Mouse (Mus musculus) embryonic facial prominence, embryonic 12.5 days (tissue): Measurements from ENCODE around the gene Zc3h8. TPM values are rescaled to one million over a fixed set of nuclear protein-coding genes. Genes with fewer than 3 reads are reported as not detected.

Experiments
- ATAC-seq: fragments of 200-750 bp; cut with Nextera tagmentation; 2 replicates; pipeline ENCODE4 v1.8.0; 2017; ENCODE audit not compliant: insufficient number of reproducible peaks, insufficient read depth, low FRiP score, low TSS enrichment
- H3K27ac ChIP-seq: fragments of 300-500 bp; sonication (generic); 2 replicates; pipeline ENCODE4 v1.5.1; 2016; ENCODE audit warnings: mild to moderate bottlenecking
- H3K27me3 ChIP-seq: fragments of 300-500 bp; sonication (generic); 2 replicates; pipeline ENCODE4 v1.6.1; 2016; ENCODE audit warnings: mild to moderate bottlenecking, moderate library complexity
- H3K36me3 ChIP-seq: fragments of 300-500 bp; sonication (generic); 2 replicates; pipeline ENCODE4 v1.6.1; 2016; ENCODE audit warnings: mild to moderate bottlenecking
- H3K4me1 ChIP-seq: fragments of 300-500 bp; sonication (generic); 2 replicates; pipeline ENCODE4 v1.6.1; 2016
- H3K4me2 ChIP-seq: fragments of 300-500 bp; sonication (generic); replicated peaks from 2 replicates; pipeline ENCODE4 v1.6.1; 2016; ENCODE audit warnings: mild to moderate bottlenecking, moderate library complexity
- H3K4me3 ChIP-seq: fragments of 300-500 bp; sonication (generic); 2 replicates; pipeline ENCODE4 v1.5.1; 2016; ENCODE audit warnings: mild to moderate bottlenecking
- H3K9ac ChIP-seq: fragments of 300-500 bp; sonication (generic); 2 replicates; pipeline ENCODE4 v1.6.1; 2016; ENCODE audit warnings: mild to moderate bottlenecking, moderate library complexity
- H3K9me3 ChIP-seq: fragments of 300-500 bp; sonication (generic); 2 replicates; pipeline ENCODE4 v1.6.1; 2016; ENCODE audit warnings: mild to moderate bottlenecking, moderate library complexity
- WGBS: fragments of 180-500 bp; shearing (Covaris S2); methylation state at CpG from one replicate; pipeline ENCODE4 v1.1.7; 2016; 5-methylcytosine and 5-hydroxymethylcytosine counted together
- polyA plus RNA-seq: library from polyadenylated mRNA; unstranded; fragments of >200 nt; fragmentation: Nextera tagmentation; extraction: Ambion mirVana; gene quantifications from 2 replicates; pipeline ENCODE4 v1.2.1, GENCODE M21; 2016

Zc3h8 gene
- polyA plus RNA-seq, 1 experiment from 2014 or later: 9.2 TPM

- no peak overlapping the region for H3K4me3 ChIP-seq
- no peak overlapping the region for H3K9ac ChIP-seq
- H3K27ac ChIP-seq: no peak overlapping the region
- H3K36me3 ChIP-seq: no peaks in the 10 kb centered on the region
- H3K4me2 ChIP-seq: no peak overlapping the region
- ATAC-seq: no peak
- H3K9me3 ChIP-seq: no peaks in the 10 kb centered on the region
- 0 out of 2 replicates have a peak, but pooled peaks cover 3% of the 10 kb centered on the region for H3K27me3 ChIP-seq
- H3K4me1 ChIP-seq: no peaks in the 10 kb centered on the region
- WGBS: 32% methylated on average over 6 of the region's 6 CpGs
Measured at GRCm38 (mm10) chr2:128947962-128948588, 4.2 kb upstream of the Zc3h8 start.

- Histone ChIP-seq H3K27me3 (no peaks in the 10 kb centered on the region), H3K9ac (no peak overlapping the region), H3K4me1 (no peaks in the 10 kb centered on the region), H3K9me3 (no peaks in the 10 kb centered on the region), H3K27ac (no peak overlapping the region), H3K4me3 (no peak overlapping the region), H3K4me2 (no peak overlapping the region), H3K36me3 (peaks cover 4% of the 10 kb centered on the region; the same call in 1 of the 2 replicates)
- WGBS: 78% methylated on average over 3 of the region's 3 CpGs
- ATAC-seq: no peak
Measured at GRCm38 (mm10) chr2:128936256-128936655, 7.6 kb downstream of the Zc3h8 start.

- Histone ChIP-seq H3K4me2 (no peak overlapping the region), H3K27ac (no peak overlapping the region), H3K4me1 (no peaks in the 10 kb centered on the region), H3K9ac (no peak overlapping the region), H3K27me3 (no peaks in the 10 kb centered on the region), H3K4me3 (no peak overlapping the region), H3K9me3 (no peaks in the 10 kb centered on the region), H3K36me3 (peaks cover 21% of the 10 kb centered on the region; the same call in 1 of the 2 replicates)
- ATAC-seq: no peak
Measured at GRCm38 (mm10) chr2:128930704-128931103, 13.2 kb downstream of the Zc3h8 start.

GRCm38 (mm10) chr2:128928446-128928845 lies 15.4 kb downstream of the Zc3h8 start:
- ATAC-seq: no peak
- no peak overlapping the region for H3K4me3 ChIP-seq
- H3K9me3 ChIP-seq: no peaks in the 10 kb centered on the region
- H3K4me1 ChIP-seq: no peaks in the 10 kb centered on the region
- H3K27ac ChIP-seq: no peak overlapping the region
- H3K9ac ChIP-seq: no peak overlapping the region
- peaks cover 19% of the 10 kb centered on the region; the same call in 1 of the 2 replicates for H3K36me3 ChIP-seq
- no peaks in the 10 kb centered on the region for H3K27me3 ChIP-seq
- WGBS: 67% methylated on average over 3 of the region's 3 CpGs
- no peak overlapping the region for H3K4me2 ChIP-seq

GRCm38 (mm10) chr2:128924799-128925198 lies 19.1 kb downstream of the Zc3h8 start:
- ATAC-seq: no peak
- no peak overlapping the region for H3K4me3 ChIP-seq
- WGBS: 79% methylated on average over 4 of the region's 4 CpGs
- H3K9me3 ChIP-seq: no peaks in the 10 kb centered on the region
- no peak overlapping the region for H3K9ac ChIP-seq
- no peak overlapping the region for H3K4me2 ChIP-seq
- H3K27me3 ChIP-seq: no peaks in the 10 kb centered on the region
- no peaks in the 10 kb centered on the region for H3K4me1 ChIP-seq
- no peak overlapping the region for H3K27ac ChIP-seq
- H3K36me3 ChIP-seq: peaks cover 15% of the 10 kb centered on the region; the same call in 1 of the 2 replicates

- H3K9ac ChIP-seq: no peak overlapping the region
Measured at GRCm38 (mm10) chr2:128916528-128916927, 27.3 kb downstream of the Zc3h8 start.

GRCm38 (mm10) chr2:128914978-128915377 lies 28.9 kb downstream of the Zc3h8 start:
- Histone ChIP-seq H3K4me2 (no peak overlapping the region), H3K4me3 (no peak overlapping the region), H3K9ac (no peak overlapping the region), H3K27ac (no peak overlapping the region), H3K9me3 (no peaks in the 10 kb centered on the region), H3K27me3 (no peaks in the 10 kb centered on the region), H3K36me3 (no peaks in the 10 kb centered on the region), H3K4me1 (no peaks in the 10 kb centered on the region)
- WGBS: 83% methylated on average over 4 of the region's 4 CpGs
- ATAC-seq: no peak

More at GRCm38 (mm10) chr2:128916528-128916927, 27.3 kb downstream of the Zc3h8 start:
- no peak for ATAC-seq
- Histone ChIP-seq H3K9me3 (no peaks in the 10 kb centered on the region), H3K27me3 (no peaks in the 10 kb centered on the region), H3K36me3 (no peaks in the 10 kb centered on the region), H3K4me1 (no peaks in the 10 kb centered on the region), H3K4me2 (no peak overlapping the region), H3K27ac (no peak overlapping the region), H3K4me3 (no peak overlapping the region)
- WGBS: 31% methylated on average over 3 of the region's 3 CpGs

GRCm38 (mm10) chr2:128903661-128904060 lies 40.2 kb downstream of the Zc3h8 start:
- no peaks in the 10 kb centered on the region for H3K27me3 ChIP-seq
- no peak overlapping the region for H3K27ac ChIP-seq
- H3K36me3 ChIP-seq: no peaks in the 10 kb centered on the region
- 82% methylated on average over 3 of the region's 3 CpGs for WGBS
- no peak for ATAC-seq
- H3K4me2 ChIP-seq: no peak overlapping the region
- H3K4me3 ChIP-seq: no peak overlapping the region
- H3K4me1 ChIP-seq: 0 out of 2 replicates have a peak, but pooled peaks cover 3% of the 10 kb centered on the region
- no peaks in the 10 kb centered on the region; the same call in 1 of the 2 replicates for H3K9me3 ChIP-seq
- H3K9ac ChIP-seq: no peak overlapping the region

- Histone ChIP-seq H3K36me3 (no peaks in the 10 kb centered on the region), H3K27me3 (no peaks in the 10 kb centered on the region), H3K4me2 (no peak overlapping the region), H3K4me3 (no peak overlapping the region), H3K4me1 (no peaks in the 10 kb centered on the region), H3K9me3 (no peaks in the 10 kb centered on the region; the same call in 1 of the 2 replicates), H3K27ac (no peak overlapping the region), H3K9ac (no peak overlapping the region)
- no peak for ATAC-seq
- 79% methylated on average over 6 of the region's 6 CpGs for WGBS
Measured at GRCm38 (mm10) chr2:128902843-128903242, 41.0 kb downstream of the Zc3h8 start.

- no peak overlapping the region for H3K27ac ChIP-seq
- no peaks in the 10 kb centered on the region for H3K36me3 ChIP-seq
- no peaks in the 10 kb centered on the region for H3K9me3 ChIP-seq
- ATAC-seq: 0 out of 2 replicates have a peak, but pooled peaks have one; percentile 32
- peak overlapping the region; percentile 31 for H3K4me3 ChIP-seq
- no peak overlapping the region for H3K9ac ChIP-seq
- peaks cover 5% of the 10 kb centered on the region; the same call in 1 of the 2 replicates for H3K4me1 ChIP-seq
- WGBS: 3% methylated on average over 29 of the region's 37 CpGs
- H3K4me2 ChIP-seq: peak overlapping the region; percentile 62
- peaks cover 5% of the 10 kb centered on the region; the same call in 1 of the 2 replicates for H3K27me3 ChIP-seq
Measured at GRCm38 (mm10) chr2:128892180-128892721, 51.6 kb downstream of the Zc3h8 start.

GRCm38 (mm10) chr2:128890661-128891335 lies 53.1 kb downstream of the Zc3h8 start:
- peaks cover 5% of the 10 kb centered on the region; the same call in 1 of the 2 replicates for H3K27me3 ChIP-seq
- 84% methylated on average over 4 of the region's 4 CpGs for WGBS
- peaks cover 5% of the 10 kb centered on the region; the same call in 1 of the 2 replicates for H3K4me1 ChIP-seq
- H3K27ac ChIP-seq: no peak overlapping the region
- H3K4me2 ChIP-seq: no peak overlapping the region
- no peak for ATAC-seq
- no peak overlapping the region for H3K9ac ChIP-seq
- no peaks in the 10 kb centered on the region for H3K36me3 ChIP-seq
- no peaks in the 10 kb centered on the region for H3K9me3 ChIP-seq
- no peak overlapping the region for H3K4me3 ChIP-seq
